Mouse (Mus musculus) testis, adult 2 months (tissue): ENCODE measurements around the gene Myo1e.

Experiments used
- CTCF ChIP-seq: fragments of 200-500 bp; IDR thresholded peaks from 2 replicates; pipeline ENCODE4 v1.5.1; 2012; ENCODE audit warnings: low read depth, mild to moderate bottlenecking, inconsistent platforms, low read length, moderate library complexity; ENCODE audit not compliant: control insufficient read depth, insufficient read depth, insufficient replicate concordance
- POLR2A ChIP-seq: fragments of 200-500 bp; IDR thresholded peaks from 2 replicates; pipeline ENCODE4 v1.6.1; 2012; ENCODE audit warnings: low read depth, mild to moderate bottlenecking, inconsistent platforms, low read length, moderate library complexity; ENCODE audit not compliant: control insufficient read depth

- TF ChIP-seq CTCF (no peak), POLR2A (no peak)
These were observed 106.9 kb downstream of the Myo1e start for GRCm38 (mm10) chr9:70314019-70314418.
